Mouse (Mus musculus) T-cell, adult 66 days (primary cell): ENCODE data around the gene Olfr799. TPM values are rescaled to one million over a fixed set of nuclear protein-coding genes. Genes with fewer than 3 reads are reported as not detected.

Source experiments
- total RNA-seq, 2 experiments: library from RNA; stranded (reverse); gene quantifications; 3 replicates in 1 of 2; 4 replicates in 1 of 2; pipeline ENCODE4 v1.2.4; 2023

The Olfr799 gene
- total RNA-seq = not detected

DNA sequence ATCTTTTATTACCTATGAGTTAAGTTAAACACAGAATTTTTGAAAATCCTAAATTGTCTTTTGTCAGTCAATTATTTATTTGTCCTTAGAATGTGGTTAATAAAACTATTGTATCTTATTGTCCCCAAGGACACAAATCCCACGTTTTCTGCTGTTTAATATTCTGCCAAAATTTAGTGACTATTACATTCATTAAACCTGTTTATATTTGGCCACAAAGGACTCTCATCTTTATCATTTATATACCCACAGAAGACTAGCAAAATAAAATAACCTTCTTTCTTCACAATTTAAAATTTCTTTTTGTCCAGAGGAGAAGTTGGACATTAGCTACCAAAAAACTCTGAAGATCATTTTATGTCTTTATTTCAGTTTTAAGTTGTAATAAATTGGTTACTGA, at the start of gene Olfr799:
Olfr799 (plus strand) TSS at position 301 of the 400 bp plus-strand sequence.

GRCm38 (mm10) chr10:129612470-129612869, 24.8 kb upstream of the Olfr799 start, which contains the start of gene Olfr796:
Gene Olfr796, minus strand, starts transcription at chr10:129612570.

GRCm38 (mm10) chr10:129627834-129628233, 9.4 kb upstream of the Olfr799 start, which contains the start of gene Olfr798:
Gene Olfr798, minus strand, starts transcription at chr10:129627934.

GRCm38 (mm10) chr10:129657394-129657793, 20.1 kb downstream of the Olfr799 start, which contains the start of gene Olfr800:
Gene Olfr800, plus strand, starts transcription at chr10:129657694.

DNA sequence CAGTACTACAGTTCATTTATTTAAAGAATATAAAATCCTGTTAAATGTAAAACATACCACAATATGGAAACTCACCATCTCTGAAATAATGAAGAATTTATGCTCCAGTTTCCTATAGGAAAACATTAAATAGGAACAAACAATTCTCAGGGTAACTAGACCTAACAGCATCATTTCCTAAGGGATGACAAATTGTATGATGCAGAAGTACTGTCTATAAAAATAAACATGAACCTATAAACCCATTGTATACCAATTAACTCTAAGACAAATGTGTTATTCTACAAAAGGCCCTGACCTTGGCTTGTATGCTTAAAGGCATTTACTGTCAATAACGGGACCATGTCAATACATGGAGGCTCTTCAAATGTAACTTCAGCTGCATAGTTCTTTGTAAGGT, 36.5 kb downstream of the Olfr799 start, which contains the start of gene Olfr801:
Olfr801 (minus strand) TSS at position 101 of the 400 bp plus-strand sequence.

GRCm38 (mm10) chr10:129688069-129688468, 50.8 kb downstream of the Olfr799 start, which contains the start of gene Olfr802:
Gene Olfr802, minus strand, starts transcription at chr10:129688169.

DNA sequence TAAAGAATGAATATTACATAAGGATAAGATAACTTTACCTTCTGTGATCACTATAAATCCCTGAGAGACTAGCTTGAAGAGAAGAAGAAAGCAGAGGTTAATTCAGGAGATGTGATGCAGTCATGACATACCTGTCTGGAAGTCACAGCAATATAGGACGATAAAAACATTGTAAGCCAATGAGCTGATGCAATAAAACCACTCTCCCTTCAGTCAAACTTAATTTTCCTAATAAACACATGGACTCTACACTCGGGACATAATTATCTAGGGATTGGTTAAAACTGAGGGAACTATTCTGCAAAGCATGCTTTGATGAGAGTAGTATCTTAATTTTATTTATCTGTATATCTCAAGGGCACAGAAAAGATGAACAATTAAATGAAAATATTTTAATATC, 56.9 kb downstream of the Olfr799 start, which contains the start of gene Olfr803:
Olfr803 (minus strand) TSS at position 101 of the 400 bp plus-strand sequence.

Other genes starting within 250 kb of the Olfr799 start
- gene Olfr785, start 232.1 kb upstream of the Olfr799 start, total RNA-seq = not detected
- not detected for gene Olfr786, start 210.2 kb upstream of the Olfr799 start, total RNA-seq
- not detected for gene Olfr787, start 175.6 kb upstream of the Olfr799 start, total RNA-seq
- gene Olfr788, start 166.5 kb upstream of the Olfr799 start, total RNA-seq = not detected
- not detected for gene Olfr789, start 152.7 kb upstream of the Olfr799 start, total RNA-seq
- gene Olfr790, start 139.0 kb upstream of the Olfr799 start, total RNA-seq = not detected
- gene Olfr791, start 115.7 kb upstream of the Olfr799 start, total RNA-seq = not detected
- gene Olfr792, start 98.3 kb upstream of the Olfr799 start, total RNA-seq = not detected
- not detected for gene Olfr794, start 69.8 kb upstream of the Olfr799 start, total RNA-seq
- gene Olfr796, start 24.9 kb upstream of the Olfr799 start, total RNA-seq = not detected
- not detected for gene Olfr798, start 9.6 kb upstream of the Olfr799 start, total RNA-seq
- not detected for gene Olfr800, start 20.2 kb downstream of the Olfr799 start, total RNA-seq
- not detected for gene Olfr801, start 36.4 kb downstream of the Olfr799 start, total RNA-seq
- gene Olfr802, start 50.7 kb downstream of the Olfr799 start, total RNA-seq = not detected
- gene Olfr803, start 56.8 kb downstream of the Olfr799 start, total RNA-seq = not detected
- gene Olfr804, start 65.7 kb downstream of the Olfr799 start, total RNA-seq = not detected
- not detected for gene Olfr805, start 91.9 kb downstream of the Olfr799 start, total RNA-seq
- gene Olfr806, start 104.4 kb downstream of the Olfr799 start, total RNA-seq = not detected
- gene Olfr807, start 120.3 kb downstream of the Olfr799 start, total RNA-seq = not detected
- gene Olfr808, start 128.0 kb downstream of the Olfr799 start, total RNA-seq = not detected
- gene Olfr809, start 137.2 kb downstream of the Olfr799 start, total RNA-seq = not detected
- gene Olfr810, start 157.4 kb downstream of the Olfr799 start, total RNA-seq = not detected
- not detected for gene Olfr811, start 166.9 kb downstream of the Olfr799 start, total RNA-seq
- not detected for gene Olfr812, start 208.6 kb downstream of the Olfr799 start, total RNA-seq
- not detected for gene Olfr813, start 217.9 kb downstream of the Olfr799 start, total RNA-seq
- gene Olfr814, start 242.4 kb downstream of the Olfr799 start, total RNA-seq = not detected